Mouse (Mus musculus) embryonic facial prominence, embryonic 11.5 days (tissue): Measurements from ENCODE around the gene Kcna7. TPM values are rescaled to one million over a fixed set of nuclear protein-coding genes. Genes with fewer than 3 reads are reported as not detected.

ENCODE experiments used
- ATAC-seq: fragments of 200-750 bp; cut with Nextera tagmentation; replicated peaks from 2 replicates; pipeline ENCODE4 v1.8.0; 2017; ENCODE audit warnings: low read depth; ENCODE audit not compliant: insufficient number of reproducible peaks, low FRiP score, low TSS enrichment
- DNase-seq: peaks from one replicate; pipeline ENCODE4 v3.0.0-alpha.2; 2015; ENCODE audit warnings: low spot score
- H3K27ac ChIP-seq: fragments of 300-500 bp; sonication (generic); replicated peaks from 2 replicates; pipeline ENCODE4 v1.5.1; 2014; ENCODE audit warnings: mild to moderate bottlenecking, low read depth, low read length, control low read depth
- H3K27me3 ChIP-seq: fragments of 300-500 bp; sonication (generic); 2 replicates; pipeline ENCODE4 v1.6.1; 2014; ENCODE audit warnings: mild to moderate bottlenecking, low read length, moderate library complexity, mixed read lengths; ENCODE audit not compliant: control insufficient read depth, insufficient read depth
- H3K36me3 ChIP-seq: fragments of 300-500 bp; sonication (generic); replicated peaks from 2 replicates; pipeline ENCODE4 v1.6.1; 2014; ENCODE audit warnings: low read depth, mild to moderate bottlenecking, low read length, moderate library complexity, mixed read lengths; ENCODE audit not compliant: control insufficient read depth, insufficient read depth
- H3K4me1 ChIP-seq: fragments of 300-500 bp; sonication (generic); 2 replicates; pipeline ENCODE4 v1.6.1; 2014; ENCODE audit warnings: low read length, mixed read lengths; ENCODE audit not compliant: control insufficient read depth, insufficient read depth
- H3K4me2 ChIP-seq: fragments of 300-500 bp; sonication (generic); 2 replicates; pipeline ENCODE4 v1.6.1; 2014; ENCODE audit warnings: low read depth, mild to moderate bottlenecking, control low read depth, low read length, moderate library complexity
- H3K4me3 ChIP-seq: fragments of 300-500 bp; sonication (generic); 2 replicates; pipeline ENCODE4 v1.5.1; 2014; ENCODE audit warnings: low read depth, low read length, control low read depth
- H3K9ac ChIP-seq: fragments of 300-500 bp; sonication (generic); replicated peaks from 2 replicates; pipeline ENCODE4 v1.6.1; 2014; ENCODE audit warnings: mild to moderate bottlenecking, control low read depth, low read length
- H3K9me3 ChIP-seq: fragments of 300-500 bp; sonication (generic); replicated peaks from 2 replicates; pipeline ENCODE4 v1.6.1; 2016; ENCODE audit warnings: mild to moderate bottlenecking, low read length, inconsistent platforms, mixed read lengths; ENCODE audit not compliant: control insufficient read depth
- WGBS: fragments of 180-500 bp; shearing (Covaris S2); extraction: QIAGEN DNeasy Blood & Tissue Kit; methylation state at CpG from one replicate; pipeline ENCODE4 v1.1.7; 2014; 5-methylcytosine and 5-hydroxymethylcytosine counted together
- polyA plus RNA-seq: library from polyadenylated mRNA; unstranded; fragments of >200 nt; fragmentation: Nextera tagmentation; extraction: Ambion mirVana; gene quantifications from 2 replicates; pipeline ENCODE4 v1.2.1, GENCODE M21; 2014

Gene Kcna7
- polyA plus RNA-seq, 1 experiment from 2014 or later, result not detected

- H3K4me1 ChIP-seq, result no peaks in the 10 kb centered on the region
- H3K4me2 ChIP-seq, result no peak overlapping the region
- no peaks in the 10 kb centered on the region for H3K9me3 ChIP-seq
- H3K36me3 ChIP-seq, result peaks cover 2% of the 10 kb centered on the region; the same call in 1 of the 2 replicates
- H3K4me3 ChIP-seq, result no peak overlapping the region
- H3K9ac ChIP-seq, result no peak overlapping the region
- no peak overlapping the region for H3K27ac ChIP-seq
- no peaks in the 10 kb centered on the region for H3K27me3 ChIP-seq
- WGBS, result 97% methylated on average over 1 of the region's 1 CpGs
- DNase-seq (no peak), ATAC-seq (no peak)
Observed at GRCm38 (mm10) chr7:45449974-45450373, 44.5 kb downstream of the Kcna7 start.

- H3K4me1 ChIP-seq, result no peaks in the 10 kb centered on the region
- peak; percentile 68; the same call in 1 of the 2 replicates for ATAC-seq
Observed at GRCm38 (mm10) chr7:45451344-45451982, 46.0 kb downstream of the Kcna7 start.

GRCm38 (mm10) chr7:45454971-45455370 lies 49.5 kb downstream of the Kcna7 start:
- 86% methylated on average over 15 of the region's 15 CpGs for WGBS
- H3K27me3 ChIP-seq, result no peaks in the 10 kb centered on the region

More at GRCm38 (mm10) chr7:45451344-45451982, 46.0 kb downstream of the Kcna7 start:
- Histone ChIP-seq H3K9me3 (no peaks in the 10 kb centered on the region), H3K36me3 (peaks cover 4% of the 10 kb centered on the region; the same call in 1 of the 2 replicates), H3K27me3 (no peaks in the 10 kb centered on the region), H3K4me3 (no peak overlapping the region), H3K4me2 (no peak overlapping the region), H3K27ac (no peak overlapping the region), H3K9ac (0 out of 2 replicates have a peak overlapping the region, but pooled peaks have one; percentile 7)
- peak; percentile 87 for DNase-seq
- WGBS, result 56% methylated on average over 23 of the region's 23 CpGs

GRCm38 (mm10) chr7:45455932-45456696 lies 50.7 kb downstream of the Kcna7 start:
- Histone ChIP-seq H3K36me3 (peaks cover 7% of the 10 kb centered on the region; the same call in 1 of the 2 replicates), H3K27ac (no peak overlapping the region)
- ATAC-seq, result no peak

More at GRCm38 (mm10) chr7:45454971-45455370, 49.5 kb downstream of the Kcna7 start:
- ATAC-seq (no peak), DNase-seq (no peak)
- Histone ChIP-seq H3K4me1 (peaks cover 6% of the 10 kb centered on the region), H3K9ac (no peak overlapping the region), H3K4me3 (no peak overlapping the region), H3K27ac (no peak overlapping the region), H3K36me3 (peaks cover 7% of the 10 kb centered on the region; the same call in 1 of the 2 replicates), H3K4me2 (no peak overlapping the region), H3K9me3 (no peaks in the 10 kb centered on the region)

GRCm38 (mm10) chr7:45456721-45457203 lies 51.3 kb downstream of the Kcna7 start:
- Histone ChIP-seq H3K4me3 (no peak overlapping the region), H3K27ac (no peak overlapping the region), H3K9me3 (no peaks in the 10 kb centered on the region), H3K9ac (no peak overlapping the region), H3K4me1 (peaks cover 6% of the 10 kb centered on the region), H3K36me3 (peaks cover 7% of the 10 kb centered on the region; the same call in 1 of the 2 replicates), H3K27me3 (no peaks in the 10 kb centered on the region), H3K4me2 (no peak overlapping the region)
- DNase-seq, result no peak
- 56% methylated on average over 9 of the region's 9 CpGs for WGBS
- no peak for ATAC-seq

More at GRCm38 (mm10) chr7:45455932-45456696, 50.7 kb downstream of the Kcna7 start:
- Histone ChIP-seq H3K9me3 (no peaks in the 10 kb centered on the region), H3K27me3 (no peaks in the 10 kb centered on the region), H3K4me1 (peaks cover 6% of the 10 kb centered on the region), H3K4me2 (no peak overlapping the region), H3K9ac (no peak overlapping the region), H3K4me3 (no peak overlapping the region)
- 81% methylated on average over 13 of the region's 13 CpGs for WGBS
- DNase-seq, result no peak

- no peak for ATAC-seq
- Histone ChIP-seq H3K9ac (peak overlapping the region; percentile 83), H3K27me3 (no peaks in the 10 kb centered on the region), H3K4me2 (peak overlapping the region; percentile 51), H3K27ac (no peak overlapping the region), H3K36me3 (peaks cover 7% of the 10 kb centered on the region; the same call in 1 of the 2 replicates), H3K4me1 (peaks cover 6% of the 10 kb centered on the region), H3K9me3 (no peaks in the 10 kb centered on the region), H3K4me3 (peak overlapping the region; percentile 65)
- DNase-seq, result no peak
- 72% methylated on average over 9 of the region's 10 CpGs for WGBS
Observed at GRCm38 (mm10) chr7:45457204-45458060, 52.0 kb downstream of the Kcna7 start.

GRCm38 (mm10) chr7:45458748-45459563 lies 53.5 kb downstream of the Kcna7 start:
- Histone ChIP-seq H3K9ac (peak overlapping the region; percentile 83), H3K27me3 (no peaks in the 10 kb centered on the region), H3K4me2 (peak overlapping the region; percentile 51), H3K36me3 (peaks cover 10% of the 10 kb centered on the region), H3K4me3 (peak overlapping the region; percentile 65), H3K27ac (peak overlapping the region; percentile 91), H3K4me1 (peaks cover 6% of the 10 kb centered on the region), H3K9me3 (no peaks in the 10 kb centered on the region)
- DNase-seq (peak; percentile 87), ATAC-seq (peak; percentile 44)
- WGBS, result under 1% methylated on average over 43 of the region's 43 CpGs
